Comparison of ENCODE assay signal across 26 mouse cellular contexts in the genomic region with DNA sequence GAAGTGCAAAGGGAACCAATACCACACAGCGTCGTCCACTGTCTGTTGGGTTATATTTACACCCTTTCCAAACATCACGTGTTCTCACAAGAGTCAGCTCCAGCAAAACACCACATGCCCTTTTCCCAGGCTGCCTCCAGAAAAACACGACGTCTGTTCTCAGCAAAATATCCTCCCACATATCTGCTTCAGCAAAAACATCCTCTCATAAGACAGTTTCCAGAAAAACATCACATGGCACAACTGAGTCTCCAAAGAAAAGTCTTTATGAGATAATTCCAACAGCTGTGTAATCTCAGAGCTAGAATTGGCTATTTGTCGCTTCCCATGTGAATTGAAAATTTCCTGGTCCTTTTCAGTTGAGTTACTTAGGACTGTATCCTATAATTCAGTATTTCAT. TPM values are rescaled to one million over a fixed set of nuclear protein-coding genes. Genes with fewer than 3 reads are reported as not detected.
A peak's percentile ranks its signal among the peaks of the same experiment; 100 is the strongest.
DNase-seq lines count a peak whose midpoint lies in the region; ATAC-seq lines count a peak whose summit lies in the region.
"Had no signal": no experiment of that assay in that cellular context is flagged by ENCODE, and none has a peak within 500 bp of the region (broad histone marks: within the 10 kb centered on the region; RNA-seq: fewer than 3 reads in every experiment).

No protein-coding gene starts in this region.

- no peaks in the 10 kb centered on the region for H3K4me1 ChIP-seq in heart, embryonic 12.5 days (replicated peaks)
- H3K4me1 ChIP-seq in heart, embryonic 11.5 days (ENCODE audit: control insufficient read depth, insufficient read depth, low read length) = no peaks in the 10 kb centered on the region
- H3K4me1 ChIP-seq in forebrain, embryonic 11.5 days (replicated peaks; ENCODE audit: control insufficient read depth, insufficient read depth, low read length) = no peaks in the 10 kb centered on the region
- H3K4me1 ChIP-seq: embryonic facial prominence, embryonic 10.5 days; embryonic facial prominence, embryonic 12.5 days; forebrain, embryonic 12.5 days had no signal

- no peak overlapping the region for H3K4me3 ChIP-seq in heart, embryonic 12.5 days
- no peak overlapping the region for H3K4me3 ChIP-seq in heart, embryonic 11.5 days (ENCODE audit: low read depth, low read length)
- no peak overlapping the region for H3K4me3 ChIP-seq in forebrain, embryonic 11.5 days (ENCODE audit: low read depth, low read length)
- H3K4me3 ChIP-seq: embryonic facial prominence, embryonic 10.5 days; embryonic facial prominence, embryonic 12.5 days; forebrain, embryonic 12.5 days had no signal

- H3K4me2 ChIP-seq in heart, embryonic 12.5 days = no peak overlapping the region
- no peak overlapping the region for H3K4me2 ChIP-seq in heart, embryonic 11.5 days
- no peak overlapping the region for H3K4me2 ChIP-seq in forebrain, embryonic 11.5 days (ENCODE audit: low read depth, low read length, severe bottlenecking)
- H3K4me2 ChIP-seq: embryonic facial prominence, embryonic 12.5 days; forebrain, embryonic 12.5 days had no signal

- ATAC-seq in heart, embryonic 12.5 days (ENCODE audit: insufficient number of reproducible peaks, low FRiP score) = no peak
- ATAC-seq in heart, embryonic 11.5 days (replicated peaks; ENCODE audit: insufficient number of reproducible peaks, low FRiP score, low TSS enrichment) = no peak
- ATAC-seq in forebrain, embryonic 11.5 days (replicated peaks; ENCODE audit: low FRiP score) = no peak
- ATAC-seq: forebrain, embryonic 14.5 days; forebrain, embryonic 16.5 days had no signal

- H3K27ac ChIP-seq in heart, embryonic 12.5 days (ENCODE audit: poor library complexity, severe bottlenecking) = no peak overlapping the region
- no peak overlapping the region for H3K27ac ChIP-seq in heart, embryonic 11.5 days (ENCODE audit: low read depth, low read length)
- no peak overlapping the region for H3K27ac ChIP-seq in forebrain, embryonic 11.5 days (ENCODE audit: low read depth, low read length)
- H3K27ac ChIP-seq: embryonic facial prominence, embryonic 10.5 days; embryonic facial prominence, embryonic 12.5 days; forebrain, embryonic 12.5 days had no signal

- H3K9ac ChIP-seq in heart, embryonic 12.5 days = no peak overlapping the region
- H3K9ac ChIP-seq in heart, embryonic 11.5 days (ENCODE audit: low read depth, low read length) = no peak overlapping the region
- no peak overlapping the region for H3K9ac ChIP-seq in forebrain, embryonic 11.5 days (ENCODE audit: low read length)
- H3K9ac ChIP-seq: embryonic facial prominence, embryonic 12.5 days; forebrain, embryonic 12.5 days had no signal

- H3K27me3 ChIP-seq in heart, embryonic 12.5 days (replicated peaks) = 0 out of 2 replicates have a peak, but pooled peaks cover 2% of the 10 kb centered on the region
- H3K27me3 ChIP-seq in heart, embryonic 11.5 days (ENCODE audit: control insufficient read depth, insufficient read depth, low read length) = no peaks in the 10 kb centered on the region
- H3K27me3 ChIP-seq in forebrain, embryonic 11.5 days (ENCODE audit: control insufficient read depth, insufficient read depth, low read length) = no peaks in the 10 kb centered on the region
- H3K27me3 ChIP-seq: embryonic facial prominence, embryonic 12.5 days had no signal

- DNase-seq in heart, adult 18-20 months = peak; percentile 44 to 60
- peak; percentile 53 to 56 for DNase-seq in heart, adult 9 months (ENCODE audit: low spot score in 2 of 2)
- DNase-seq in right cerebral cortex, adult 18-20 months = peak; percentile 42
- DNase-seq in right cerebral cortex, postnatal 36 days (ENCODE audit: low spot score in 2 of 2) = no peak
- DNase-seq in forebrain, embryonic 11.5 days (ENCODE audit: low spot score) = no peak
- DNase-seq: adrenal gland, adult 2 months; adrenal gland, postnatal 10 days; adrenal gland, postnatal 25 days; cerebellum, adult 11-12 months; cerebellum, adult 2 months; cerebellum, adult 9-10 months; cerebellum, postnatal 10 days; cerebellum, postnatal 25 days had no signal

- no peaks in the 10 kb centered on the region for H3K36me3 ChIP-seq in heart, embryonic 12.5 days
- H3K36me3 ChIP-seq in heart, embryonic 11.5 days (ENCODE audit: control insufficient read depth, insufficient read depth, low read length) = no peaks in the 10 kb centered on the region
- no peaks in the 10 kb centered on the region for H3K36me3 ChIP-seq in forebrain, embryonic 11.5 days (ENCODE audit: control insufficient read depth, insufficient read depth, low read length)
- H3K36me3 ChIP-seq: embryonic facial prominence, embryonic 10.5 days; embryonic facial prominence, embryonic 12.5 days; forebrain, embryonic 12.5 days had no signal

- no peaks in the 10 kb centered on the region for H3K9me3 ChIP-seq in heart, embryonic 12.5 days (replicated peaks)
- H3K9me3 ChIP-seq in heart, embryonic 11.5 days (replicated peaks; ENCODE audit: control insufficient read depth, low read length) = no peaks in the 10 kb centered on the region
- no peaks in the 10 kb centered on the region for H3K9me3 ChIP-seq in forebrain, embryonic 11.5 days (ENCODE audit: control insufficient read depth, low read length)
- H3K9me3 ChIP-seq: embryonic facial prominence, embryonic 10.5 days; embryonic facial prominence, embryonic 12.5 days; forebrain, embryonic 12.5 days had no signal

- 63% methylated on average over 6 of the region's 6 CpGs for WGBS in heart, embryonic 12.5 days
- 66% methylated on average over 6 of the region's 6 CpGs for WGBS in heart, embryonic 11.5 days (ENCODE audit: insufficient replicate concordance)
- WGBS in forebrain, embryonic 11.5 days = 84% methylated on average over 6 of the region's 6 CpGs

RNA-seq across cellular contexts. Expression of a gene that starts 6.1 kb away (rescaled TPM):
- total RNA-seq in heart, adult 18-20 months (2021) = 10 to 100 TPM; 47.6 to 56.8 TPM
- polyA plus RNA-seq in heart, embryonic 12.5 days (2016; fragmentation: Nextera tagmentation; extraction: Ambion mirVana) = 174 and 175 TPM in 2 replicates
- polyA plus RNA-seq in heart, embryonic 11.5 days (2014; fragmentation: Nextera tagmentation; extraction: Ambion mirVana) = 187 and 214 TPM in 2 replicates
- 443 and 478 TPM in 2 replicates for polyA plus RNA-seq in forebrain, embryonic 11.5 days (2014; fragmentation: Nextera tagmentation; extraction: Ambion mirVana)

RNA-seq across cellular contexts. Expression of a gene that starts 21.7 kb away (rescaled TPM):
- under 1 TPM in 1 of 2 experiments, not detected in 1; 0.08 TPM for total RNA-seq in heart, adult 18-20 months (2021)
- polyA plus RNA-seq in heart, embryonic 12.5 days (2016; fragmentation: Nextera tagmentation; extraction: Ambion mirVana) = not detected in 2 replicates
- not detected in 2 replicates for polyA plus RNA-seq in heart, embryonic 11.5 days (2014; fragmentation: Nextera tagmentation; extraction: Ambion mirVana)
- polyA plus RNA-seq in forebrain, embryonic 11.5 days (2014; fragmentation: Nextera tagmentation; extraction: Ambion mirVana) = not detected in 2 replicates
- total RNA-seq: adrenal gland, postnatal 25 days; adrenal gland, postnatal 4 days; MEL had no signal
- polyA plus RNA-seq: C2C12; embryonic facial prominence, embryonic 10.5 days; embryonic facial prominence, embryonic 12.5 days; forebrain, embryonic 12.5 days; forebrain, embryonic 14.5 days; forebrain, embryonic 16.5 days had no signal

RNA-seq across cellular contexts. Expression of a gene that starts 24.1 kb away (rescaled TPM):
- 1,000 to 10,000 TPM; 1,477 to 1,557 TPM for total RNA-seq in heart, adult 18-20 months (2021)
- 7.7 and 7.9 TPM in 2 replicates for polyA plus RNA-seq in heart, embryonic 12.5 days (2016; fragmentation: Nextera tagmentation; extraction: Ambion mirVana)
- 4.6 and 5.7 TPM in 2 replicates for polyA plus RNA-seq in heart, embryonic 11.5 days (2014; fragmentation: Nextera tagmentation; extraction: Ambion mirVana)
- polyA plus RNA-seq in forebrain, embryonic 11.5 days (2014; fragmentation: Nextera tagmentation; extraction: Ambion mirVana) = 0.47 and 0.55 TPM in 2 replicates
- total RNA-seq: MEL had no signal

RNA-seq across cellular contexts. Expression of a gene that starts 32.1 kb away (rescaled TPM):
- under 1 TPM; 0.35 to 0.44 TPM for total RNA-seq in heart, adult 18-20 months (2021)
- polyA plus RNA-seq in heart, embryonic 12.5 days (2016; fragmentation: Nextera tagmentation; extraction: Ambion mirVana) = 0.23 and 0.32 TPM in 2 replicates
- 0.29 TPM in 1 of 2 replicates, not detected in the other for polyA plus RNA-seq in heart, embryonic 11.5 days (2014; fragmentation: Nextera tagmentation; extraction: Ambion mirVana)
- 0.12 TPM in 1 of 2 replicates, not detected in the other for polyA plus RNA-seq in forebrain, embryonic 11.5 days (2014; fragmentation: Nextera tagmentation; extraction: Ambion mirVana)
- total RNA-seq: MEL had no signal
- polyA plus RNA-seq: C2C12; forebrain, embryonic 12.5 days had no signal

RNA-seq across cellular contexts. Expression of a gene that starts 38.9 kb away (rescaled TPM):
- total RNA-seq in heart, adult 18-20 months (2021) = not detected
- not detected in 2 replicates for polyA plus RNA-seq in heart, embryonic 12.5 days (2016; fragmentation: Nextera tagmentation; extraction: Ambion mirVana)
- polyA plus RNA-seq in heart, embryonic 11.5 days (2014; fragmentation: Nextera tagmentation; extraction: Ambion mirVana) = 0.13 TPM in 1 of 2 replicates, not detected in the other
- 0.24 TPM in 1 of 2 replicates, not detected in the other for polyA plus RNA-seq in forebrain, embryonic 11.5 days (2014; fragmentation: Nextera tagmentation; extraction: Ambion mirVana)
- total RNA-seq: ES-E14, MEL had no signal
- polyA plus RNA-seq: C2C12; cerebellum, adult 2 months; cortical plate, adult 2 months; embryonic facial prominence, embryonic 14.5 days; forebrain, embryonic 16.5 days had no signal

Comparison
In these comparisons a context has a peak if more than half of its experiments do, and no peak if none do; other contexts are left out.
1. DNase-seq: peak in heart, adult 18-20 months (2 of 2), heart, adult 9 months (2 of 2) and right cerebral cortex, adult 18-20 months (single experiment); none in right cerebral cortex, postnatal 36 days (0 of 2) and forebrain, embryonic 11.5 days (single experiment).